Mouse (Mus musculus): ENCODE results near the gene Crybg3. TPM values are rescaled to one million over a fixed set of nuclear protein-coding genes. Genes with fewer than 3 reads are reported as not detected.

The Crybg3 gene
- polyA plus RNA-seq, 1 experiment from 2014 or later = 7.6 TPM

DNA sequence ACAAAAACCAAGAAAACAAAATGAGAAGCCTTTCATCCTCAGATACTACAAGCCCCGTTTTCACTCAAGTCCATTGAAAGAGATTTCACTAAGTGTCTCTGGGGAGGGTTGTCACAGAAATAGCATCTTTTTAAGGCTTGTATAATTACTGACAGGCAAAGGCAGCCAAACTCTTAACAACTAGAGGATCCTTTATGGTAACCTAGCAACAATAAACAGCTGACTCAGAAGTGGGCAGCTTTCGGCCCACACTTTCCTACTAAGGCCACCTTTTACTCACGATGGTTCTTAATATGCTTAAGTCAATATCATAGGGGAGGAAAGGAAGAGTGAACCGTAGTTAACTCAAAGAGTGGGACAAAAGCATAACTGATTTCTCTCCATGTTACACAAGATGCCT is 53.3 kb downstream of the Crybg3 start:
- Histone ChIP-seq H3K27me3 (ENCODE audit: insufficient read depth, low read length) (no peaks in the 10 kb centered on the region), H3K4me2 (replicated peaks; ENCODE audit: low read depth, low read length) (no peak overlapping the region), H3K4me3 (ENCODE audit: low read length) (no peak overlapping the region), H3K36me3 (ENCODE audit: insufficient read depth, low read length) (no peaks in the 10 kb centered on the region), H3K9ac (replicated peaks; ENCODE audit: low read length) (no peak overlapping the region), H3K27ac (ENCODE audit: low read length) (no peak overlapping the region; the same call in 1 of the 2 replicates), H3K9me3 (ENCODE audit: low read length) (no peaks in the 10 kb centered on the region), H3K4me1 (ENCODE audit: insufficient read depth, low read length) (peaks cover 6% of the 10 kb centered on the region; the same call in 1 of the 2 replicates)
- ATAC-seq (ENCODE audit: low FRiP score, low TSS enrichment) = no peak
- WGBS = 72% methylated on average over 4 of the region's 4 CpGs

GRCm38 (mm10) chr16:59545360-59545759 is 55.4 kb downstream of the Crybg3 start:
- no peak overlapping the region for H3K4me3 ChIP-seq (ENCODE audit: low read length)
- no peak overlapping the region for H3K9ac ChIP-seq (replicated peaks; ENCODE audit: low read length)
- no peaks in the 10 kb centered on the region for H3K9me3 ChIP-seq (ENCODE audit: low read length)
- ATAC-seq (ENCODE audit: low FRiP score, low TSS enrichment) = no peak
- H3K4me1 ChIP-seq (ENCODE audit: insufficient read depth, low read length) = peaks cover 6% of the 10 kb centered on the region; the same call in 1 of the 2 replicates
- H3K36me3 ChIP-seq (ENCODE audit: insufficient read depth, low read length) = no peaks in the 10 kb centered on the region
- no peak overlapping the region for H3K4me2 ChIP-seq (replicated peaks; ENCODE audit: low read depth, low read length)
- 82% methylated on average over 2 of the region's 2 CpGs for WGBS
- H3K27me3 ChIP-seq (ENCODE audit: insufficient read depth, low read length) = no peaks in the 10 kb centered on the region
- H3K27ac ChIP-seq (ENCODE audit: low read length) = no peak overlapping the region

DNA sequence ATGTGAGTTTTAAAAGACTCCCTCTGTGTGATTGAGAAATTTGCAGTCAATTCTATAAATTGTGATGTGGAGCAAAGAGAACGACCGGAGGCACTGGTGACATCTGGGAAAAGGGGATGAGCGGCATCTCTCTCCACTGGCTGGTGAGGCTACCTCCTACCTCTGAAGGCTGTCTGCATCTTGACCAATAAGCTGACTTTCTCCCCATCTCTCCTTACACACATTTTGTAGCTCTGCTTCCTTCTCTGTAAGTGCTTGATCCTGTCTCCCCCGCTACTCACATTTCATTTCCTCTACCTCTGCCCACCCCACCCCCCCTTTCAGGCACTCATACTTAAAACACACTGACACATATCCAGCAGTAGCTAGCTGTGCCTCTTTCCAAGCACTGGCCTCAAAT is 59.4 kb downstream of the Crybg3 start:
- H3K9ac ChIP-seq (replicated peaks; ENCODE audit: low read length) = no peak overlapping the region
- WGBS = 51% methylated on average over 4 of the region's 4 CpGs
- H3K4me1 ChIP-seq (ENCODE audit: insufficient read depth, low read length) = no peaks in the 10 kb centered on the region
- no peaks in the 10 kb centered on the region for H3K9me3 ChIP-seq (ENCODE audit: low read length)
- no peaks in the 10 kb centered on the region for H3K27me3 ChIP-seq (ENCODE audit: insufficient read depth, low read length)
- no peak overlapping the region for H3K4me2 ChIP-seq (replicated peaks; ENCODE audit: low read depth, low read length)
- ATAC-seq (ENCODE audit: low FRiP score, low TSS enrichment) = no peak
- H3K4me3 ChIP-seq (ENCODE audit: low read length) = no peak overlapping the region
- no peak overlapping the region for H3K27ac ChIP-seq (ENCODE audit: low read length)
- no peaks in the 10 kb centered on the region for H3K36me3 ChIP-seq (ENCODE audit: insufficient read depth, low read length)

DNA sequence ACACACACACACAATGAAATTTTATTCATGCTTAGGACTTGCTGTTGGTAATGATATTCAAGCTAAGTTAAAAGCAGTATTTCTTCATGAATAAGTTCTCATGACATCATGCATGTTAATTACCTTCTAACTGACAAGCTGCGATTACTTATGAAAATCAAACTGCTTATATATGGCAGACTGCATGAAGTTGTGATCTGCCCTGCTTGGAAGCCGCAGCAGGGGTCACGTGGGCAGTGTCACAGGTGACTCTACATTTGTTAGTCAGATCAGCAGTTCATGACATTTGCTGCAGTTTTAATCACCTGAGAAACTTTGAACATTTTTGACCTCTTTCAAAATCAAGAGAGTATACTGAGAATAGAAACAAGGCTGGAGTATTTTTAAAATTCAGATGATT is 59.8 kb downstream of the Crybg3 start:
- H3K4me1 ChIP-seq (ENCODE audit: insufficient read depth, low read length) = no peaks in the 10 kb centered on the region
- H3K9me3 ChIP-seq (ENCODE audit: low read length) = no peaks in the 10 kb centered on the region
- no peak for ATAC-seq (ENCODE audit: low FRiP score, low TSS enrichment)
- H3K36me3 ChIP-seq (ENCODE audit: insufficient read depth, low read length) = no peaks in the 10 kb centered on the region
- H3K4me2 ChIP-seq (replicated peaks; ENCODE audit: low read depth, low read length) = no peak overlapping the region
- H3K27me3 ChIP-seq (ENCODE audit: insufficient read depth, low read length) = no peaks in the 10 kb centered on the region
- H3K9ac ChIP-seq (replicated peaks; ENCODE audit: low read length) = no peak overlapping the region
- 79% methylated on average over 3 of the region's 3 CpGs for WGBS
- no peak overlapping the region for H3K27ac ChIP-seq (ENCODE audit: low read length)
- no peak overlapping the region for H3K4me3 ChIP-seq (ENCODE audit: low read length)

DNA sequence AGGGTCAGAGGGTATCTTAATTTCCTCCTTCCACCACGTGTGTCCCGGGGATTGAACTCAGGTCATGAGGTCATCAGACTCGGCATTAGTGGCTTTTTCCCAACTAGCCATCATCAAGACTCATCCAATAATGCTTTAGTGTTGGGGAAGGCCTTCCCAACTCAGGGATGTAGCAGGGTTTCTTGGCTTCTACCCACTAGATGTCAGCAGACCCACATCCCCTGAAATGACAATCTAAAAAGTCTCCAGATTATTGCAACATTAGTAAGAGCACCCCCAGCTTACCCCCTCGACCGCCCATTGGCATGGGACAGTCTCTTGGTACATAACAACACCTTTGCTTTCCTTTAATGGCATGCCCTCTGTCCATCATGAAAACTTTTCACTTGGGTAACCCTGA is 65.1 kb downstream of the Crybg3 start:
- H3K27me3 ChIP-seq (ENCODE audit: insufficient read depth, low read length) = no peaks in the 10 kb centered on the region
- no peak overlapping the region for H3K27ac ChIP-seq (ENCODE audit: low read length)
- H3K36me3 ChIP-seq (ENCODE audit: insufficient read depth, low read length) = peaks cover 8% of the 10 kb centered on the region; the same call in 1 of the 2 replicates
- H3K4me1 ChIP-seq (ENCODE audit: insufficient read depth, low read length) = no peaks in the 10 kb centered on the region
- H3K9ac ChIP-seq (replicated peaks; ENCODE audit: low read length) = no peak overlapping the region
- WGBS = 69% methylated on average over 5 of the region's 5 CpGs
- no peak overlapping the region for H3K4me3 ChIP-seq (ENCODE audit: low read length)
- no peak overlapping the region for H3K4me2 ChIP-seq (replicated peaks; ENCODE audit: low read depth, low read length)
- ATAC-seq (ENCODE audit: low FRiP score, low TSS enrichment) = no peak
- H3K9me3 ChIP-seq (ENCODE audit: low read length) = no peaks in the 10 kb centered on the region

DNA sequence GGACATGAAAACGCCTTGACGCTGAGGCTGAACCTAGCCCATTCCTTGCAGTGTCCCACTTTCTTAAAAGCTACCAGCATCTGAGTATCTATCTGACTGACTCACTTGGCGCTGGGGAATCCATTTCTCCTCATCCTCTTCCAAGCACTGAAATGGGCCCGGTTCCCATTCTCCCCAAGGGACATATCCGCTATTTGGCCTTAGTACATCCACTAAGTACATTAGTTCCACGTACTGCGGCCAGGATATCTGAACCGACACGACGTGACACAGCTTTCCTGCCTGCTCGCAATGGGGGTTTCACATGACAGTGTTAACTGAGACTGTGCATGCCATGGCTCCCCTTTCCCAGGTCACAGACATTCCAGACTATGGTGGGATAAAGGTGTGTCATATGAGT is 66.4 kb downstream of the Crybg3 start:
- WGBS = 82% methylated on average over 11 of the region's 11 CpGs
- Histone ChIP-seq H3K4me3 (ENCODE audit: low read length) (no peak overlapping the region), H3K27me3 (ENCODE audit: insufficient read depth, low read length) (no peaks in the 10 kb centered on the region)

DNA sequence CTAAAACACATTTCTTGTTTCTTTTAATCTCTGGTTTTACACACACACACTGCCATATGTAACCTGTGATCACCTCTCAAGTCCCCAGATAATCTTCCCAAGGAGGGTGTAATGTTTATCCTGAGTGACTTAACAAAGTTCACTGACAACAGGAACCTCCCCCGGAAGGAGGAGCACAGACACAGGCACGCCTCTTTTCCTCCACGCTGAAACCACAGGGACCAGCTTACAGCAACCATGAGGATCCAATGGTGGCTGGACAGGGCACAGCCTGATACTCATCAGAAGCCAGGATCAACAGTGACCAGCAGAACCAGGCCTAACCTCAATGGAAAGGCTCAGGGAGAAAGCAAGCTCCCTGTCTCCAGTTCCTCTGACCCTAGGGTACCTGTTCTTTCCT is 68.2 kb downstream of the Crybg3 start:
- 0 out of 2 replicates have a peak, but pooled peaks have one; percentile 20 for ATAC-seq (ENCODE audit: low FRiP score, low TSS enrichment)

More for the DNA sequence above, 66.4 kb downstream of the Crybg3 start:
- H3K4me2 ChIP-seq (replicated peaks; ENCODE audit: low read depth, low read length) = no peak overlapping the region
- H3K9ac ChIP-seq (replicated peaks; ENCODE audit: low read length) = no peak overlapping the region
- H3K4me1 ChIP-seq (ENCODE audit: insufficient read depth, low read length) = no peaks in the 10 kb centered on the region
- no peak for ATAC-seq (ENCODE audit: low FRiP score, low TSS enrichment)
- no peak overlapping the region for H3K27ac ChIP-seq (ENCODE audit: low read length)
- peaks cover 9% of the 10 kb centered on the region; the same call in 1 of the 2 replicates for H3K9me3 ChIP-seq (ENCODE audit: low read length)
- peaks cover 18% of the 10 kb centered on the region for H3K36me3 ChIP-seq (ENCODE audit: insufficient read depth, low read length)

GRCm38 (mm10) chr16:59531243-59531642 is 69.5 kb downstream of the Crybg3 start:
- Histone ChIP-seq H3K4me1 (ENCODE audit: insufficient read depth, low read length) (no peaks in the 10 kb centered on the region), H3K27me3 (ENCODE audit: insufficient read depth, low read length) (no peaks in the 10 kb centered on the region), H3K4me3 (ENCODE audit: low read length) (no peak overlapping the region), H3K27ac (ENCODE audit: low read length) (no peak overlapping the region), H3K4me2 (replicated peaks; ENCODE audit: low read depth, low read length) (no peak overlapping the region), H3K9ac (replicated peaks; ENCODE audit: low read length) (no peak overlapping the region), H3K9me3 (ENCODE audit: low read length) (peaks cover 10% of the 10 kb centered on the region; the same call in 1 of the 2 replicates), H3K36me3 (ENCODE audit: insufficient read depth, low read length) (peaks cover 20% of the 10 kb centered on the region)
- ATAC-seq (ENCODE audit: low FRiP score, low TSS enrichment) = no peak
- WGBS = 74% methylated on average over 5 of the region's 5 CpGs

More for the DNA sequence above, 68.2 kb downstream of the Crybg3 start:
- Histone ChIP-seq H3K4me3 (ENCODE audit: low read length) (no peak overlapping the region), H3K27ac (ENCODE audit: low read length) (no peak overlapping the region), H3K27me3 (ENCODE audit: insufficient read depth, low read length) (no peaks in the 10 kb centered on the region), H3K9me3 (ENCODE audit: low read length) (peaks cover 10% of the 10 kb centered on the region; the same call in 1 of the 2 replicates), H3K4me1 (ENCODE audit: insufficient read depth, low read length) (no peaks in the 10 kb centered on the region), H3K9ac (replicated peaks; ENCODE audit: low read length) (no peak overlapping the region), H3K36me3 (ENCODE audit: insufficient read depth, low read length) (peaks cover 20% of the 10 kb centered on the region), H3K4me2 (replicated peaks; ENCODE audit: low read depth, low read length) (no peak overlapping the region)
- WGBS = 33% methylated on average over 3 of the region's 3 CpGs

DNA sequence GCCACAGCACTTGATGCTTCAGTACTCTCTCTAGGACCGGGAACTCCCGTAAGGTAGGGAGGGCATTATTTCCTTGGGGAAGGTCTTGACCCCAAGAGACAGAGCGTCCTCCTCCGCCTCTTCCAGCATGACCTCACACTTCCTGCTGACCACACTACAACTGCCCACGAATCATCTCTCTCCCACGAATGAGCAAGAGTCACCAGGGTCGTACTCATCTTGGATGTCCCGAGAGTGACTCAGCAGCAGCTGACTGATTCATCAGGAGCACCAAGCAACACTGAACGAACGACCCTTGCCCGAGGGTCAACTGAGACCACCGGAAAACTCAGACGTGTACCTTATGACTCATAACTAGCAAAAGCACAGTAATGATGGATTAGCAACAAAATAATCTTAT is 71.2 kb downstream of the Crybg3 start:
- H3K36me3 ChIP-seq (ENCODE audit: insufficient read depth, low read length) = peaks cover 16% of the 10 kb centered on the region
- no peak overlapping the region for H3K4me2 ChIP-seq (replicated peaks; ENCODE audit: low read depth, low read length)
- H3K4me1 ChIP-seq (ENCODE audit: insufficient read depth, low read length) = no peaks in the 10 kb centered on the region
- H3K9ac ChIP-seq (replicated peaks; ENCODE audit: low read length) = no peak overlapping the region
- H3K9me3 ChIP-seq (ENCODE audit: low read length) = peaks cover 10% of the 10 kb centered on the region; the same call in 1 of the 2 replicates
- no peak overlapping the region for H3K4me3 ChIP-seq (ENCODE audit: low read length)
- 80% methylated on average over 13 of the region's 13 CpGs for WGBS
- no peaks in the 10 kb centered on the region for H3K27me3 ChIP-seq (ENCODE audit: insufficient read depth, low read length)
- no peak overlapping the region for H3K27ac ChIP-seq (ENCODE audit: low read length)
- ATAC-seq (ENCODE audit: low FRiP score, low TSS enrichment) = no peak

DNA sequence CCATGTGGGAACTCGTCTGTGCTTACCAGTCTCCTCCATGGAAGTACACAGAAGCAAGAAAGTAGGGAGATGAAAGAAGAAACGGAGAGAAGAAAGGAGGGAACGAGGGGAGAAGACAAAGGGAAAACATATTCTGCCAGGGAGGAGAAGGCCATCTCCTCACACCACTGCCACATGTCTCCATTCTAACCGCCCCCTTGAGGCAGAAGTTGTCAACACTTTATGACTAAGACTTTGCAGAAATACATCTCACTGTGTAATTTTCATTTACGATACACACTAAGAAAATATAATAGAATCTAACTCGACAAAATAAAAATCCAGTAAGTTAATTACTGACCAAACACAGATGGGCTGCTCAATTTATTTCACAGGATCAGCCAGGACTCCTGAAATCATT is 73.8 kb downstream of the Crybg3 start:
- no peak overlapping the region for H3K4me2 ChIP-seq (replicated peaks; ENCODE audit: low read depth, low read length)

More for the DNA sequence above, 73.8 kb downstream of the Crybg3 start:
- H3K4me1 ChIP-seq (ENCODE audit: insufficient read depth, low read length) = no peaks in the 10 kb centered on the region
- no peak overlapping the region for H3K27ac ChIP-seq (ENCODE audit: low read length)
- no peak overlapping the region for H3K4me3 ChIP-seq (ENCODE audit: low read length)
- no peak for ATAC-seq (ENCODE audit: low FRiP score, low TSS enrichment)
- H3K9me3 ChIP-seq (ENCODE audit: low read length) = peaks cover 10% of the 10 kb centered on the region; the same call in 1 of the 2 replicates
- no peak overlapping the region for H3K9ac ChIP-seq (replicated peaks; ENCODE audit: low read length)
- no peaks in the 10 kb centered on the region for H3K27me3 ChIP-seq (ENCODE audit: insufficient read depth, low read length)
- peaks cover 12% of the 10 kb centered on the region for H3K36me3 ChIP-seq (ENCODE audit: insufficient read depth, low read length)
- 76% methylated on average over 6 of the region's 6 CpGs for WGBS
